Mouse (Mus musculus) C2C12 (cell line): ENCODE results near the gene Zmym1.

ENCODE experiments used
- CEBPB ChIP-seq: IDR thresholded peaks from one replicate; pipeline ENCODE4 v1.6.1; 2011; ENCODE audit warnings: low read depth, mild to moderate bottlenecking, control low read depth, moderate library complexity
- CTCF ChIP-seq: IDR thresholded peaks from one replicate; pipeline ENCODE4 v1.5.1; 2011; ENCODE audit not compliant: control insufficient read depth, insufficient read depth, insufficient read length
- MYOG ChIP-seq: IDR thresholded peaks from one replicate; pipeline ENCODE4 v1.6.1; 2011; ENCODE audit not compliant: control insufficient read depth, insufficient read length; ENCODE audit errors: extremely low read depth

DNA sequence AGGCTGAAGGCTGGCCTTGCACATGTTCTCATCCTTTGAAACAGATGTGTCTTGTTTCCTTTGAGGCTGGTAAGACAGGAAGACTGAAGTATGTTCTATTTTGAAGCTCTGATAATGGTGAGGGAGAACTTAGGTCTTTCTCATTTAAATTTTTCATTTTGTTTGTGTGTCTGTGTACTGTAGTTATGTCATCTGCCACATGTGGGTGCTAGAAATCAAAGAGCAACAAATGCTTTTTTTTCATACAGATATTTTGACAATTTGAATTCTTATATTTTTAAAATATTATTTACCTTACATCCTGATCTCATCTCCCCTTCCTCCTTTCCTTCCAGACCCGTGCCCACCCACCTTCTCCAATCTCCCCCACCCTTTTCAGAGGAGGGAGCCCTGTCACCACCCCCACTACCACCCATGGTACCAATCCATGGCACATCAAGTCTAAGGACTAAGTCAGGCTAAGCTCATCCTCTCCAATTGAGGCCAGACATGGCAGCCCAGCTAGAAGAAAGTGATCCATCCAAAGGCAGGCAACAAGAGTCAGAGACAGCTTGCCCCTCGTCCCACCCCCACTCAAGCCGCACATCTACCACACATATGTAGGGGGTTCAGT, 21.0 kb downstream of the Zmym1 start:
- TF ChIP-seq CTCF (no peak), CEBPB (no peak), MYOG (no peak)
